ENCODE assay signal across 27 mouse cellular contexts in genomic region chr3:153969451-153969850, GRCm38 (mm10). TPM values are rescaled to one million over a fixed set of nuclear protein-coding genes. Genes with fewer than 3 reads are reported as not detected.
DNase-seq lines count a peak whose midpoint lies in the region; ATAC-seq and TF ChIP-seq lines count a peak whose summit lies in the region.
"Had no signal": no experiment of that assay in that cellular context is flagged by ENCODE, and none has a peak within 500 bp of the region (broad histone marks: within the 10 kb centered on the region; RNA-seq: fewer than 3 reads in every experiment).

No protein-coding gene starts in this region.

- 83% methylated on average over 4 of the region's 4 CpGs for WGBS in midbrain, embryonic 11.5 days
- 87% methylated on average over 4 of the region's 4 CpGs for WGBS in midbrain, embryonic 15.5 days

- in situ Hi-C loops in ES-E14 (cut with MboI; ENCODE audit: low sequenced_read_pairs in 2 of 2, unreplicated experiment in 2 of 2), result loop anchor here (10.0 to 25.0 kb wide), 2 partner anchors 255 to 268 kb away; no protein-coding TSS in a partner anchor

- no peak overlapping the region for H3K4me2 ChIP-seq in midbrain, embryonic 11.5 days
- H3K4me2 ChIP-seq in midbrain, embryonic 15.5 days, result no peak overlapping the region
- H3K4me2 ChIP-seq: embryonic facial prominence, embryonic 13.5 days; embryonic facial prominence, embryonic 15.5 days; forebrain, embryonic 12.5 days had no signal

- H3K27ac ChIP-seq in midbrain, embryonic 11.5 days (ENCODE audit: low read depth, low read length), result no peak overlapping the region
- H3K27ac ChIP-seq in midbrain, embryonic 15.5 days, result no peak overlapping the region
- no peak overlapping the region for H3K27ac ChIP-seq in ES-E14 (ENCODE audit: insufficient read depth, low read depth, low read length, poor library complexity, severe bottlenecking)
- H3K27ac ChIP-seq: embryonic facial prominence, embryonic 13.5 days; embryonic facial prominence, embryonic 15.5 days; forebrain, embryonic 10.5 days; forebrain, embryonic 12.5 days had no signal

- ATAC-seq in midbrain, embryonic 11.5 days (ENCODE audit: low FRiP score), result no peak
- ATAC-seq in midbrain, embryonic 15.5 days (replicated peaks), result no peak
- ATAC-seq: CD4-positive, CD25-positive, alpha-beta regulatory T cell, adult 4 months; forebrain, embryonic 14.5 days; forebrain, embryonic 16.5 days had no signal

- H3K4me3 ChIP-seq in midbrain, embryonic 11.5 days (ENCODE audit: low read depth, low read length), result no peak overlapping the region
- no peak overlapping the region for H3K4me3 ChIP-seq in midbrain, embryonic 15.5 days
- no peak overlapping the region for H3K4me3 ChIP-seq in ES-E14 (ENCODE audit: insufficient read depth in 1 of 2, low read depth in 1 of 2, low read length in 2 of 2, poor library complexity in 1 of 2, severe bottlenecking in 1 of 2)
- H3K4me3 ChIP-seq: embryonic facial prominence, embryonic 13.5 days; embryonic facial prominence, embryonic 15.5 days; erythroblast, embryonic 14.5 days; forebrain, embryonic 10.5 days; forebrain, embryonic 12.5 days had no signal

- peaks cover 8% of the 10 kb centered on the region for H3K4me1 ChIP-seq in midbrain, embryonic 11.5 days (ENCODE audit: control insufficient read depth, insufficient read depth, low read length)
- H3K4me1 ChIP-seq in midbrain, embryonic 15.5 days, result peaks cover 9% of the 10 kb centered on the region
- peaks cover 0 to under 1% of the 10 kb centered on the region in 2 experiments; a peak in 1 of 4 replicates for H3K4me1 ChIP-seq in ES-E14 (ENCODE audit: control insufficient read depth in 2 of 2, insufficient read depth in 2 of 2, low read length in 2 of 2, poor library complexity in 1 of 2)

- H3K9me3 ChIP-seq in midbrain, embryonic 11.5 days (ENCODE audit: control insufficient read depth, low read length), result no peaks in the 10 kb centered on the region
- no peaks in the 10 kb centered on the region for H3K9me3 ChIP-seq in midbrain, embryonic 15.5 days
- H3K9me3 ChIP-seq in ES-E14 (ENCODE audit: control insufficient read depth, insufficient read depth, low read depth, low read length), result no peaks in the 10 kb centered on the region
- H3K9me3 ChIP-seq: embryonic facial prominence, embryonic 15.5 days; forebrain, embryonic 10.5 days; forebrain, embryonic 12.5 days had no signal

- DNase-seq in midbrain, embryonic 11.5 days (ENCODE audit: low spot score, missing footprints), result peak; percentile 21
- no peak for DNase-seq in ES-E14 (ENCODE audit: low read depth, low spot score)
- DNase-seq in ZHBTc4 (ENCODE audit: low read depth, low spot score), result peak; percentile 57
- DNase-seq in kidney, adult 9 months, result no peak
- DNase-seq in right cerebral cortex, postnatal 14 days, result no peak
- DNase-seq: adrenal gland, adult 2 months; adrenal gland, postnatal 10 days; adrenal gland, postnatal 25 days; B cell, adult 2 months; cerebellum, adult 11 months; cerebellum, adult 18-20 months; cerebellum, adult 8-10 months; cerebellum, adult 9-11 months; cerebellum, postnatal 14 days; cerebellum, postnatal 36 days; embryo, embryonic 11 days had no signal

- H3K27me3 ChIP-seq in midbrain, embryonic 11.5 days (ENCODE audit: control insufficient read depth, insufficient read depth, low read length), result peaks cover 15% of the 10 kb centered on the region
- H3K27me3 ChIP-seq in midbrain, embryonic 15.5 days (replicated peaks), result 0 out of 2 replicates have a peak, but pooled peaks cover 4% of the 10 kb centered on the region

- H3K9ac ChIP-seq in midbrain, embryonic 11.5 days (ENCODE audit: low read length), result no peak overlapping the region
- H3K9ac ChIP-seq in midbrain, embryonic 15.5 days, result no peak overlapping the region
- H3K9ac ChIP-seq in ES-E14 (ENCODE audit: insufficient read depth, low read depth, low read length, poor library complexity, severe bottlenecking), result no peak overlapping the region
- H3K9ac ChIP-seq: embryonic facial prominence, embryonic 13.5 days; embryonic facial prominence, embryonic 15.5 days; forebrain, embryonic 12.5 days had no signal

- H3K36me3 ChIP-seq in midbrain, embryonic 11.5 days (ENCODE audit: control insufficient read depth, insufficient read depth, low read length), result no peaks in the 10 kb centered on the region
- H3K36me3 ChIP-seq in midbrain, embryonic 15.5 days (replicated peaks), result no peaks in the 10 kb centered on the region
- H3K36me3 ChIP-seq in ES-E14 (ENCODE audit: control insufficient read depth, insufficient read depth, low read length, poor library complexity, severe bottlenecking), result no peaks in the 10 kb centered on the region
- H3K36me3 ChIP-seq: embryonic facial prominence, embryonic 13.5 days; embryonic facial prominence, embryonic 15.5 days; forebrain, embryonic 10.5 days; forebrain, embryonic 12.5 days had no signal

TF ChIP-seq in ES-E14, 5 proteins besides CTCF, POLR2A, EP300 and RAD21:
- TF ChIP-seq HCFC1 (IDR thresholded peaks at IDR 0.05; ENCODE audit: borderline replicate concordance, insufficient read depth, low read length), result no peak
- peak; percentile 82 for TF ChIP-seq MAFK (IDR thresholded peaks at IDR 0.05; ENCODE audit: insufficient read depth, low read depth, low read length)

RNA-seq across cellular contexts. Expression of gene Slc44a5, which starts 3.8 kb away (rescaled TPM):
- 4.6 and 5.4 TPM in 2 replicates for polyA plus RNA-seq in midbrain, embryonic 11.5 days (2014; fragmentation: Nextera tagmentation; extraction: Ambion mirVana)
- polyA plus RNA-seq in midbrain, embryonic 15.5 days (2015; fragmentation: Nextera tagmentation; extraction: Ambion mirVana), result 9.1 and 9.9 TPM in 2 replicates
- 0.09 and 0.16 TPM in 2 replicates for total RNA-seq in ES-E14 (2012; rRNA removed)
- total RNA-seq: adrenal gland, adult 2 months; adrenal gland, postnatal 25 days; common myeloid progenitor, adult 5-6 weeks; MEL had no signal
- polyA plus RNA-seq: erythroblast, embryonic 14.5 days had no signal

RNA-seq across cellular contexts. Expression of gene Acadm, which starts 25.0 kb away (rescaled TPM):
- polyA plus RNA-seq in midbrain, embryonic 11.5 days (2014; fragmentation: Nextera tagmentation; extraction: Ambion mirVana), result 53.5 and 55.8 TPM in 2 replicates
- 55.8 and 56.2 TPM in 2 replicates for polyA plus RNA-seq in midbrain, embryonic 15.5 days (2015; fragmentation: Nextera tagmentation; extraction: Ambion mirVana)
- 94.5 and 101 TPM in 2 replicates for total RNA-seq in ES-E14 (2012; rRNA removed)

RNA-seq across cellular contexts. Expression of gene Rabggtb, which starts 56.6 kb away (rescaled TPM):
- polyA plus RNA-seq in midbrain, embryonic 11.5 days (2014; fragmentation: Nextera tagmentation; extraction: Ambion mirVana), result 43.9 and 45.4 TPM in 2 replicates
- polyA plus RNA-seq in midbrain, embryonic 15.5 days (2015; fragmentation: Nextera tagmentation; extraction: Ambion mirVana), result 49.5 and 51.3 TPM in 2 replicates
- total RNA-seq in ES-E14 (2012; rRNA removed), result 243 and 307 TPM in 2 replicates

Comparison
In these comparisons a context has a peak if more than half of its experiments do, and no peak if none do; other contexts are left out.
1. DNase-seq: peak in midbrain, embryonic 11.5 days (single experiment) and ZHBTc4 (single experiment); none in ES-E14 (single experiment), kidney, adult 9 months (single experiment) and right cerebral cortex, postnatal 14 days (single experiment).